Mouse (Mus musculus): Measurements from ENCODE around the gene Ccdc125. TPM values are rescaled to one million over a fixed set of nuclear protein-coding genes. Genes with fewer than 3 reads are reported as not detected.
A peak's percentile ranks its signal among the peaks of the same experiment; 100 is the strongest.

Gene Ccdc125
- polyA plus RNA-seq, 1 experiment: 18.3 TPM

DNA sequence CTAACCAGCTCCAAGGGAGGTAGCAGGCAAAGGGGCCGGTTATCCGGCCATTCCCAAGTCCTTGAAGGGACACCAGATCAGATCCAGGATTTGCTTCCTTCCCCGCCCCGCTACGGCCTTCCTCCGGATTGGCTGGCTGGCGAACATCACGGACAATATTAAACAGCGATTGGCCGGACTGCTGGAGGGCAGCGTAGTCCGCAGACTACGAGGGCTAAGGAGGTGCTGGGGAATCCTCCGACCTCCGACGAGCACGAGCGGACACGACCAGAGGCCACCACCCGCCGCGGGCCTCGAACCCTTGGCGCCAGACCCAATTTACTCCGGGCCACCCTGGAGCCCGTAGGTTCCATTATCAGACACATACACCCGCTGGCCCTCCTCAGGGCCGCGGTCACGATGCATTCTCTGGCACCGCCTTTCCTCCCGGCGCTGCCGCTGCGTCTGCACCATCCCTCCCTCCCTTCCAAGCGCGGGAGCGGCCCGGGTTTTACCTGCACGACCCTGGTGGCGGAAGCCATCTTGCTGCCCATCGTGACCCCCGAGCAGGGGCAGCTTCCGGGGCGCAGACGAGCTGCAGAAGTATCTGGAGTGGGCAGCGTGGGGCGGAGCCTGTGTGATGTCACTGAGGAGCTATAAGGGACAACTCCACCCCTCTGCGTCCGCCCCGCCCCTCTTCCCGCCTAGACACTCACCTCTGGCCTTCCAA lies 74.7 kb downstream of the Ccdc125 start, which contains the start of gene Mrps36:
TSS of gene Mrps36 (minus strand) at position 624 of the 709 bp plus-strand sequence.
- no peaks in the 10 kb centered on the region for H3K4me1 ChIP-seq (ENCODE audit: control insufficient read depth, insufficient read depth, low read length)
- peak within 1 kb of the TSS; percentile 93 for H3K4me3 ChIP-seq (replicated peaks; ENCODE audit: control insufficient read depth, low read depth, low read length)
- peak within 1 kb of the TSS; percentile 85 for H3K27ac ChIP-seq (ENCODE audit: control insufficient read depth, insufficient read depth, low read depth, low read length, poor library complexity)
- under 1% methylated on average over 52 of the region's 52 CpGs for WGBS
- TF ChIP-seq CTCF (IDR thresholded peaks at IDR 0.05; ENCODE audit: control insufficient read depth, insufficient read depth, low read length): no peak
- peak; percentile 69; the same call in 1 of the 2 replicates for TF ChIP-seq POLR2A (IDR thresholded peaks at IDR 0.05; ENCODE audit: borderline replicate concordance, control insufficient read depth, low read depth, low read length)

DNA sequence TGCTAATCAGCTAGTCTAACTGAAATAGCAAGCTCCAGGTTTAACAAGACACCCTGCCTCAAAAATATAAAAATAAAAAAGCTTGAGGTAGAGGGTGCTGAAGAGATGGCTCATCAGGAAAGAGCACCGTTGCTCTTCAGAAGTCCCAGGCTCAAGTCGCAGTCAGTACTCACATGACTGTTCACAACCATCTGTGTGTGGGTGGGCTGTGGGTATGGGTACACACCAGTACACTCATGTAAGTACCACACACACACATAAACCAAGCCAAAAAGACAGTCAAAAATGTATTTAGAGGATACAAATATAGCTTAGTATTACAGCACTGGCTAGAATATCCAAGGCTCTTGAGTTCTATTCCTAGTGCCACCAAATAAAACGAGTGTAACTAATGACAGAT lies 76.6 kb downstream of the Ccdc125 start:
- Histone ChIP-seq H3K27ac (ENCODE audit: control insufficient read depth, insufficient read depth, low read depth, low read length, poor library complexity) (no peak overlapping the region), H3K4me1 (ENCODE audit: control insufficient read depth, insufficient read depth, low read length) (no peaks in the 10 kb centered on the region; the same call in 1 of the 2 replicates), H3K4me3 (replicated peaks; ENCODE audit: control insufficient read depth, low read depth, low read length) (no peak overlapping the region)
- TF ChIP-seq POLR2A (IDR thresholded peaks at IDR 0.05; ENCODE audit: borderline replicate concordance, control insufficient read depth, low read depth, low read length) (no peak), CTCF (IDR thresholded peaks at IDR 0.05; ENCODE audit: control insufficient read depth, insufficient read depth, low read length) (no peak)
- WGBS: 84% methylated on average over 3 of the region's 3 CpGs

Other genes starting within 250 kb of the Ccdc125 start
- gene Naip1, start 216.8 kb upstream of the Ccdc125 start, polyA plus RNA-seq (2011; ENCODE audit: insufficient read depth, insufficient read length, low replicate concordance, missing spikeins): 0.50 TPM in 1 of 2 replicates, not detected in the other
- gene Gtf2h2, start 177.1 kb upstream of the Ccdc125 start, polyA plus RNA-seq (2011; ENCODE audit: insufficient read depth, insufficient read length, low replicate concordance, missing spikeins): 12.1 and 26.1 TPM in 2 replicates
- 0.60 TPM in 1 of 2 replicates, not detected in the other for gene Ocln, start 117.0 kb upstream of the Ccdc125 start, polyA plus RNA-seq (2011; ENCODE audit: insufficient read depth, insufficient read length, low replicate concordance, missing spikeins)
- gene Marveld2, start 52.7 kb upstream of the Ccdc125 start, polyA plus RNA-seq (2011; ENCODE audit: insufficient read depth, insufficient read length, low replicate concordance, missing spikeins): 1.4 TPM in 1 of 2 replicates, not detected in the other
- gene Ak6, start 18.7 kb upstream of the Ccdc125 start, polyA plus RNA-seq (2011; ENCODE audit: insufficient read depth, insufficient read length, low replicate concordance, missing spikeins): 65.5 and 83.2 TPM in 2 replicates
- gene Rad17, start 18.7 kb upstream of the Ccdc125 start, polyA plus RNA-seq (2011; ENCODE audit: insufficient read depth, insufficient read length, low replicate concordance, missing spikeins): 5.0 and 11.9 TPM in 2 replicates
- gene Taf9, start 18.1 kb upstream of the Ccdc125 start, polyA plus RNA-seq (2011; ENCODE audit: insufficient read depth, insufficient read length, low replicate concordance, missing spikeins): 5.2 and 8.7 TPM in 2 replicates
- gene Cdk7, start 61.2 kb downstream of the Ccdc125 start, polyA plus RNA-seq (2011; ENCODE audit: insufficient read depth, insufficient read length, low replicate concordance, missing spikeins): 18.1 and 24.2 TPM in 2 replicates
- gene Mrps36, start 74.9 kb downstream of the Ccdc125 start, polyA plus RNA-seq (2011; ENCODE audit: insufficient read depth, insufficient read length, low replicate concordance, missing spikeins): 35.3 and 44.2 TPM in 2 replicates
- gene Cenph, start 106.2 kb downstream of the Ccdc125 start, polyA plus RNA-seq (2011; ENCODE audit: insufficient read depth, insufficient read length, low replicate concordance, missing spikeins): 50.0 and 67.5 TPM in 2 replicates
- gene Ccnb1, start 116.9 kb downstream of the Ccdc125 start, polyA plus RNA-seq (2011; ENCODE audit: insufficient read depth, insufficient read length, low replicate concordance, missing spikeins): 62.2 and 75.7 TPM in 2 replicates
- 20.7 and 23.2 TPM in 2 replicates for gene Slc30a5, start 163.7 kb downstream of the Ccdc125 start, polyA plus RNA-seq (2011; ENCODE audit: insufficient read depth, insufficient read length, low replicate concordance, missing spikeins)

Data from bone marrow, adult 2 months (tissue).